ENCODE assay signal across 18 mouse cellular contexts in the genomic region with DNA sequence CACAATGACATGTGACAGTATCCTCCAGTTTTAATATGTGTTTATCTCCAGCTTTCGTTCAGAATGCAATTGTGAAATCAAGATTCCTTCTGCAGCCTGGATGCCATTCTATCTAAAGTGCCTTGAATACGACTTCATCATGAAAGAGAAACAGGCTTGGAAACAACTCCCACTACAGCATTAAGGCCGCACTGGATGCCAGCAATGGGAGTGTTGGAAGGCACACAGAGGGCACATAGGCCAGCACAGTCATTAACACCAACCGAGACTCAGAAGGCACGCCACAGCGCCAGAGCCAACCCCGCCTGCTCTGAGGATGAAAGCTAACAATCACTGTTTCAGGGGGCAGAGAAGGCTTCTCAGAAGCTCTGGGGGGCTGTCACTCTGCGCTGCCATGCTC. TPM values are rescaled to one million over a fixed set of nuclear protein-coding genes. Genes with fewer than 3 reads are reported as not detected.
DNase-seq lines count a peak whose midpoint lies in the region; ATAC-seq and TF ChIP-seq lines count a peak whose summit lies in the region.
"Had no signal": no experiment of that assay in that cellular context is flagged by ENCODE, and none has a peak within 500 bp of the region (broad histone marks: within the 10 kb centered on the region; RNA-seq: fewer than 3 reads in every experiment).

No protein-coding gene starts in this region.

- H3K79me2 ChIP-seq in heart, adult 2 months (replicated peaks; ENCODE audit: control insufficient read depth, insufficient read depth, low read length): peaks cover 4% of the 10 kb centered on the region
- peaks cover 37% of the 10 kb centered on the region; the same call in 1 of the 2 replicates for H3K79me2 ChIP-seq in liver, adult 2 months (ENCODE audit: control insufficient read depth, insufficient read depth, low read length)

- peaks cover 33% of the 10 kb centered on the region for H3K36me3 ChIP-seq in heart, adult 2 months (ENCODE audit: control insufficient read depth, insufficient read depth, low read length)
- H3K36me3 ChIP-seq in heart, embryonic 10.5 days: peaks cover 40% of the 10 kb centered on the region
- peaks cover 4% of the 10 kb centered on the region; the same call in 1 of the 2 replicates for H3K36me3 ChIP-seq in liver, adult 2 months (ENCODE audit: control insufficient read depth, insufficient read depth, low read length)
- H3K36me3 ChIP-seq in liver, embryonic 11.5 days (ENCODE audit: control insufficient read depth, insufficient read depth, low read length): peaks cover 8% of the 10 kb centered on the region
- peaks cover 21% of the 10 kb centered on the region for H3K36me3 ChIP-seq in heart, postnatal 0 days (replicated peaks; ENCODE audit: control insufficient read depth, insufficient read depth, low read length)
- H3K36me3 ChIP-seq in hindbrain, embryonic 13.5 days: no peaks in the 10 kb centered on the region

- peaks cover 34% of the 10 kb centered on the region for H3K4me1 ChIP-seq in heart, adult 2 months (ENCODE audit: control insufficient read depth, insufficient read depth, low read length)
- H3K4me1 ChIP-seq in heart, embryonic 10.5 days: peaks cover 61% of the 10 kb centered on the region
- H3K4me1 ChIP-seq in liver, adult 2 months (ENCODE audit: control insufficient read depth, insufficient read depth, low read length): peaks cover 33% of the 10 kb centered on the region
- peaks cover 22% of the 10 kb centered on the region for H3K4me1 ChIP-seq in liver, embryonic 11.5 days (replicated peaks; ENCODE audit: control insufficient read depth, insufficient read depth, low read length)
- H3K4me1 ChIP-seq in bone marrow macrophage, adult 2 months (ENCODE audit: control insufficient read depth, insufficient read depth, low read length): peaks cover 74% of the 10 kb centered on the region
- peaks cover 52% of the 10 kb centered on the region for H3K4me1 ChIP-seq in heart, postnatal 0 days (ENCODE audit: control insufficient read depth, insufficient read depth)
- peaks cover 22% of the 10 kb centered on the region for H3K4me1 ChIP-seq in hindbrain, embryonic 13.5 days (replicated peaks)

- ATAC-seq in liver, embryonic 11.5 days (replicated peaks; ENCODE audit: low FRiP score): no peak
- ATAC-seq in heart, postnatal 0 days (ENCODE audit: insufficient read depth, low read depth): no peak
- no peak for ATAC-seq in hindbrain, embryonic 13.5 days (ENCODE audit: low FRiP score)
- ATAC-seq: hindbrain, postnatal 0 days had no signal

- no peaks in the 10 kb centered on the region for H3K9me3 ChIP-seq in heart, embryonic 10.5 days
- no peaks in the 10 kb centered on the region for H3K9me3 ChIP-seq in liver, embryonic 11.5 days (ENCODE audit: control insufficient read depth, low read length)
- H3K9me3 ChIP-seq in heart, postnatal 0 days (replicated peaks; ENCODE audit: control insufficient read depth, low read length): no peaks in the 10 kb centered on the region
- no peaks in the 10 kb centered on the region for H3K9me3 ChIP-seq in hindbrain, embryonic 13.5 days
- H3K9me3 ChIP-seq: embryonic facial prominence, embryonic 15.5 days; forebrain, embryonic 12.5 days; G1E; kidney, embryonic 15.5 days had no signal

- no peaks in the 10 kb centered on the region for H3K27me3 ChIP-seq in heart, adult 2 months (ENCODE audit: control insufficient read depth, insufficient read depth, low read length)
- no peaks in the 10 kb centered on the region for H3K27me3 ChIP-seq in heart, embryonic 10.5 days (ENCODE audit: insufficient read depth, poor library complexity, severe bottlenecking)
- H3K27me3 ChIP-seq in liver, adult 2 months (ENCODE audit: control insufficient read depth, insufficient read depth, low read length): no peaks in the 10 kb centered on the region
- H3K27me3 ChIP-seq in liver, embryonic 11.5 days (replicated peaks; ENCODE audit: control insufficient read depth, insufficient read depth, low read length): no peaks in the 10 kb centered on the region
- H3K27me3 ChIP-seq in heart, postnatal 0 days (ENCODE audit: control insufficient read depth, insufficient read depth, low read length): no peaks in the 10 kb centered on the region
- H3K27me3 ChIP-seq in hindbrain, embryonic 13.5 days: no peaks in the 10 kb centered on the region
- H3K27me3 ChIP-seq: embryonic facial prominence, embryonic 15.5 days; forebrain, embryonic 12.5 days; kidney, embryonic 15.5 days had no signal

- DNase-seq in heart, adult 2 months: peak in 1 of 2 experiments; percentile 59
- no peak for DNase-seq in heart, embryonic 10.5 days (ENCODE audit: low spot score)
- peak; percentile 45 for DNase-seq in liver, adult 2 months (ENCODE audit: extremely low read depth, low read depth, low spot score)
- DNase-seq in liver, embryonic 11.5 days (ENCODE audit: low spot score): no peak
- no peak for DNase-seq in heart, postnatal 0 days (ENCODE audit: low spot score)
- no peak for DNase-seq in cerebellum, adult 9-11 months
- DNase-seq: adrenal gland, postnatal 25 days; cerebellum, adult 11 months; retina, postnatal 1 day; thymus, postnatal 25 days had no signal

- no peak for TF ChIP-seq POLR2A in heart, adult 2 months (IDR thresholded peaks at IDR 0.05; ENCODE audit: insufficient read depth, low read depth, low read length)
- TF ChIP-seq POLR2A in liver, adult 2 months (IDR thresholded peaks at IDR 0.05; ENCODE audit: extremely low read depth, insufficient read depth, low read length): no peak
- no peak for TF ChIP-seq POLR2A in bone marrow macrophage, adult 2 months (IDR thresholded peaks at IDR 0.05; ENCODE audit: borderline replicate concordance, low read depth, low read length)

- TF ChIP-seq CTCF in heart, adult 2 months (IDR thresholded peaks at IDR 0.05): no peak
- TF ChIP-seq CTCF in liver, adult 2 months (IDR thresholded peaks at IDR 0.05; ENCODE audit: low read depth, low read length): no peak
- no peak for TF ChIP-seq CTCF in bone marrow macrophage, adult 2 months (IDR thresholded peaks at IDR 0.05; ENCODE audit: low read depth, low read length)
- no peak for TF ChIP-seq CTCF in heart, postnatal 0 days (IDR thresholded peaks at IDR 0.05; ENCODE audit: low read depth)

- intact Hi-C loops in heart, adult 2 months (cut with DNase I): no loop called here

- H3K27ac ChIP-seq in heart, adult 2 months: peak overlapping the region; percentile 57
- H3K27ac ChIP-seq in heart, embryonic 10.5 days: no peak overlapping the region
- no peak overlapping the region for H3K27ac ChIP-seq in liver, adult 2 months (replicated peaks; ENCODE audit: insufficient read depth, low read depth, low read length)
- no peak overlapping the region for H3K27ac ChIP-seq in liver, embryonic 11.5 days (ENCODE audit: low read depth, low read length)
- H3K27ac ChIP-seq in bone marrow macrophage, adult 2 months (ENCODE audit: insufficient read depth, low read depth, low read length): peak overlapping the region; percentile 44
- peak overlapping the region; percentile 59 for H3K27ac ChIP-seq in heart, postnatal 0 days (ENCODE audit: low read depth)
- no peak overlapping the region for H3K27ac ChIP-seq in hindbrain, embryonic 13.5 days
- H3K27ac ChIP-seq: embryonic facial prominence, embryonic 15.5 days; forebrain, embryonic 12.5 days; hindbrain, postnatal 0 days; kidney, embryonic 15.5 days; liver, embryonic 14.5 days had no signal

- H3K4me2 ChIP-seq in liver, embryonic 11.5 days: no peak overlapping the region
- no peak overlapping the region for H3K4me2 ChIP-seq in heart, postnatal 0 days (ENCODE audit: low read depth, low read length)
- no peak overlapping the region for H3K4me2 ChIP-seq in hindbrain, embryonic 13.5 days
- H3K4me2 ChIP-seq: embryonic facial prominence, embryonic 15.5 days; forebrain, embryonic 12.5 days; kidney, embryonic 15.5 days had no signal

- H3K4me3 ChIP-seq in heart, adult 2 months: no peak overlapping the region
- no peak overlapping the region for H3K4me3 ChIP-seq in heart, embryonic 10.5 days
- H3K4me3 ChIP-seq in liver, adult 2 months (ENCODE audit: insufficient read depth, low read depth, low read length): no peak overlapping the region
- no peak overlapping the region for H3K4me3 ChIP-seq in liver, embryonic 11.5 days (ENCODE audit: low read depth, low read length)
- H3K4me3 ChIP-seq in bone marrow macrophage, adult 2 months (ENCODE audit: insufficient read depth, low read length): no peak overlapping the region
- H3K4me3 ChIP-seq in heart, postnatal 0 days (ENCODE audit: low read depth, low read length): no peak overlapping the region
- H3K4me3 ChIP-seq in hindbrain, embryonic 13.5 days: no peak overlapping the region
- H3K4me3 ChIP-seq: embryonic facial prominence, embryonic 15.5 days; forebrain, embryonic 12.5 days; kidney, embryonic 15.5 days had no signal

- H3K9ac ChIP-seq in heart, adult 2 months (ENCODE audit: low read depth, low read length): no peak overlapping the region
- no peak overlapping the region for H3K9ac ChIP-seq in liver, adult 2 months (ENCODE audit: low read depth, low read length)
- H3K9ac ChIP-seq in liver, embryonic 11.5 days (ENCODE audit: low read depth, low read length): no peak overlapping the region
- H3K9ac ChIP-seq in heart, postnatal 0 days (replicated peaks; ENCODE audit: low read depth, low read length): no peak overlapping the region
- H3K9ac ChIP-seq in hindbrain, embryonic 13.5 days: no peak overlapping the region
- H3K9ac ChIP-seq: embryonic facial prominence, embryonic 15.5 days; forebrain, embryonic 12.5 days; kidney, embryonic 15.5 days; liver, embryonic 14.5 days had no signal

- TF ChIP-seq EP300 in heart, adult 2 months (IDR thresholded peaks at IDR 0.05; ENCODE audit: insufficient read depth, low read depth, low read length): no peak
- no peak for TF ChIP-seq EP300 in heart, postnatal 0 days (IDR thresholded peaks at IDR 0.05; ENCODE audit: low read depth)

- 41% methylated on average over 8 of the region's 8 CpGs for WGBS in heart, adult 2 months
- WGBS in heart, embryonic 10.5 days: 75% methylated on average over 8 of the region's 8 CpGs
- 50% methylated on average over 8 of the region's 8 CpGs for WGBS in liver, adult 2 months
- WGBS in liver, embryonic 11.5 days: 84% methylated on average over 8 of the region's 8 CpGs
- 42% methylated on average over 8 of the region's 8 CpGs for WGBS in heart, postnatal 0 days
- WGBS in hindbrain, embryonic 13.5 days: 75% methylated on average over 8 of the region's 8 CpGs

RNA-seq across cellular contexts. Expression of gene Clic4, which starts 37.1 kb away (rescaled TPM):
- total RNA-seq in heart, adult 2 months (2021): 100 to 1,000 TPM; 248 to 249 TPM
- 148 and 227 TPM in 2 replicates for polyA plus RNA-seq in heart, adult 2 months (2012; rRNA removed)
- 263 and 343 TPM in 2 replicates for polyA plus RNA-seq in heart, embryonic 10.5 days (2016; fragmentation: Nextera tagmentation; extraction: Ambion mirVana)
- 23.0 and 27.7 TPM in 2 replicates for total RNA-seq in liver, adult 2 months (2014; rRNA removed)
- 23.4 and 30.8 TPM in 2 replicates for polyA plus RNA-seq in liver, adult 2 months (2012; rRNA removed)
- polyA plus RNA-seq in liver, embryonic 11.5 days (2014; fragmentation: Nextera tagmentation; extraction: Ambion mirVana): 149 and 176 TPM in 2 replicates
- 121 and 131 TPM in 2 replicates for polyA plus RNA-seq in bone marrow macrophage, adult 2 months (2012; ENCODE audit: insufficient read depth, insufficient read length, missing spikeins)
- 239 and 307 TPM in 2 replicates for total RNA-seq in heart, postnatal 0 days (2014; rRNA removed; ENCODE audit: low replicate concordance)
- polyA plus RNA-seq in heart, postnatal 0 days (2015; fragmentation: Nextera tagmentation; extraction: Ambion mirVana): 213 and 235 TPM in 2 replicates
- 83.5 and 84.7 TPM in 2 replicates for polyA plus RNA-seq in hindbrain, embryonic 13.5 days (2015; fragmentation: Nextera tagmentation; extraction: Ambion mirVana)

Comparison
In these comparisons a context has a peak if more than half of its experiments do, and no peak if none do; other contexts are left out.
1. H3K27ac ChIP-seq: peak in heart, adult 2 months (single experiment), bone marrow macrophage, adult 2 months (single experiment) and heart, postnatal 0 days (single experiment); none in heart, embryonic 10.5 days (single experiment), liver, adult 2 months (single experiment), liver, embryonic 11.5 days (single experiment) and hindbrain, embryonic 13.5 days (single experiment).